Mouse (Mus musculus): Measurements from ENCODE around the gene Tet3. TPM values are rescaled to one million over a fixed set of nuclear protein-coding genes. Genes with fewer than 3 reads are reported as not detected.

The Tet3 gene
- polyA plus RNA-seq, 1 experiment, result 0.77 TPM

- Histone ChIP-seq H3K27me3 (ENCODE audit: control insufficient read depth) (no peaks in the 10 kb centered on the region), H3K9me3 (ENCODE audit: control insufficient read depth, low read length) (no peaks in the 10 kb centered on the region), H3K4me1 (ENCODE audit: control insufficient read depth) (peaks cover 39% of the 10 kb centered on the region), H3K36me3 (ENCODE audit: control insufficient read depth) (peaks cover 13% of the 10 kb centered on the region), H3K4me3 (replicated peaks) (no peak overlapping the region)
- no peak for TF ChIP-seq GATA1 (IDR thresholded peaks at IDR 0.05; ENCODE audit: low read length)
- no peak for TF ChIP-seq TAL1 (IDR thresholded peaks at IDR 0.05; ENCODE audit: low read length)
Observed at GRCm38 (mm10) chr6:83413686-83414085, 45.2 kb downstream of the Tet3 start.

DNA sequence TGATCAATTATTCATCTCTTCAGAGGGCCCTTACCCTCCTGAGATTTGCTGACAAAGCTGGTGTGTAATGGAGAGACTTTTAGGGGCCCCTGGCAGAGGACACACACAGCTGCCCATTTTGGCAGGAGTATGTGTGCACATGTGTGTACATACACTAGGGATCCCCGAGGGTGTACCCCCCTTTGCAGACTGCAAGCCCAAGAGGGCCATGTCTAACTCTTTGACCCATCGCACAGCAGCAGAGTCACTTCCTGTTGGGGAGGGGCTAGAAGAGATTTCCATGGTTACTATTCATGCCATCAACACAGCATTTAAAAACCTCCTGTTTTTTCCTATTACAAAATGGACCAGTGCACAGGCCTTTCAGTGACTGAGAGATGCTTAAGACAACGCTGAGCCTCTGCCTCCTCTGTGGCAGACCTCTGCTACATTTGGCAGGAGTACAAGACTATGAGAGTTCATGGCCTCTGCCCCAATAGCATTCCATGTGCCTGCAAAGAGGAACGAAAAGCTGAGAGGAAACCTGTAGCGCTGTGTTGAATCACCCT is 46.0 kb downstream of the Tet3 start:
- Histone ChIP-seq H3K36me3 (ENCODE audit: control insufficient read depth) (peaks cover 17% of the 10 kb centered on the region), H3K4me1 (ENCODE audit: control insufficient read depth) (peaks cover 45% of the 10 kb centered on the region)

DNA sequence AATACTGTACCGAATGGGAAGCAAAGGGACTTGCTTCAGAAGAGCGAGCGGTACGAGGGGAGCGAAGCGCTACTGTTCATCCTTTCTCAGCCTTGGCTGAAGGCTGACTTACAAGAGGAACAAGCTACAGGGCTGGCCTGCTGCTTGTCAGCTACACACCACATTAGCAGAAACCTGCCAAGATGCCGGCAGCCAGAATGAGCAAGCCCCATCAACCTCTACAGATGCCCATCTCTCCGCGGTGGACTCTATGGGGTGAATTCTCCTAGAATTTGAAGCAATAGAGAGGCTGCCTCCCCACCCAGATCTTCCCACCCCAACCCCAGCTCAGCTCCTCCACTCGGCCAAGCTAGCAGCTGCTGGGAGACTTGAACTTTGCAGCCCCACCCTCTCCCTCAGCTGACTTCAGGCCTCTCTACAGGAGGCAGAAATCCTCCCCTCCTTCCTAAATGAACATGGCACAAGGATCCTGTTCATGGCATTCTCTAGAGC is 46.5 kb downstream of the Tet3 start:
- Histone ChIP-seq H3K4me1 (ENCODE audit: control insufficient read depth) (peaks cover 45% of the 10 kb centered on the region), H3K27me3 (ENCODE audit: control insufficient read depth) (no peaks in the 10 kb centered on the region), H3K36me3 (ENCODE audit: control insufficient read depth) (peaks cover 19% of the 10 kb centered on the region), H3K9me3 (ENCODE audit: control insufficient read depth, low read length) (no peaks in the 10 kb centered on the region), H3K4me3 (replicated peaks) (no peak overlapping the region)
- TF ChIP-seq GATA1 (IDR thresholded peaks at IDR 0.05; ENCODE audit: low read length), result no peak
- TF ChIP-seq TAL1 (IDR thresholded peaks at IDR 0.05; ENCODE audit: low read length), result no peak

More for the DNA sequence above, 46.0 kb downstream of the Tet3 start:
- no peaks in the 10 kb centered on the region for H3K27me3 ChIP-seq (ENCODE audit: control insufficient read depth)
- no peaks in the 10 kb centered on the region for H3K9me3 ChIP-seq (ENCODE audit: control insufficient read depth, low read length)
- TF ChIP-seq GATA1 (IDR thresholded peaks at IDR 0.05; ENCODE audit: low read length) (no peak), TAL1 (IDR thresholded peaks at IDR 0.05; ENCODE audit: low read length) (no peak)
- no peak overlapping the region for H3K4me3 ChIP-seq (replicated peaks)

DNA sequence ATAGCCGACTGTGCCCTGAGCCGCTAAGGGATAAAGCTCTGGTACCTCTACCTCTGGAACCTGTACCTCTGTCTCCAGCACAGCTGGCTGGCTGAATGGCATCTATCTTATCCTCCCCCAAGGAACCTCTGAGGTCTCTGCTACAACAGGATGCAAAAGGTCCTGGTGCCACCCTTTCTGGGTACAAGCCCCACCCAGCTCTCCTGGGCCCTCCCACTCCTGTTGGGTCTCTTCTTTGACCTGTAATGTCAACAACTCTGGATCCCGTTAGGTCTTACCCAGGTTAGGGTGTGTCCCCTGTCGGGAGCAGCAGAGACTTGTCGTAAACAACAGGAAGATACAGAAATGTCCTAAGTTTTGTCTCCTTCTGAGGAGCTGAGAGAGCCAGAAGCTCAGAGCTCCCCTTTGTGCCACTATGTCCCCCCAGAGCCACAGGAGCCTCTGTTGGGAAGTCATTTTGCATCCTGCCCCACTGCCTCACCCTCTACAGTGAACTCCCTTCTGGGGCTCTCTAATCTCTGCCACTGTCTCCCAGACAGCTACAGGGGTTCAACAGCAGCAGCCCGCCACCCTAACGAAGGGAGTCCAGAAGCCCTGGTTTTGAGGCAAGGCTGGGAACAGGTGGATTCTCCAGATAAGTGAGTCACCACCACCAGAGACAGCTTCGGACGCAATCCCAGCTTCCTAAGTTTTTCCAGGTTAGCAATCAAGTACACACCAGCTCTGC is 47.1 kb downstream of the Tet3 start:
- Histone ChIP-seq H3K9me3 (ENCODE audit: control insufficient read depth, low read length) (no peaks in the 10 kb centered on the region), H3K4me3 (replicated peaks) (no peak overlapping the region), H3K4me1 (ENCODE audit: control insufficient read depth) (peaks cover 45% of the 10 kb centered on the region), H3K27me3 (ENCODE audit: control insufficient read depth) (no peaks in the 10 kb centered on the region), H3K36me3 (ENCODE audit: control insufficient read depth) (peaks cover 22% of the 10 kb centered on the region)
- TF ChIP-seq TAL1 (IDR thresholded peaks at IDR 0.05; ENCODE audit: low read length) (no peak), GATA1 (IDR thresholded peaks at IDR 0.05; ENCODE audit: low read length) (no peak)

GRCm38 (mm10) chr6:83410046-83410706 is 48.7 kb downstream of the Tet3 start:
- Histone ChIP-seq H3K4me3 (replicated peaks) (no peak overlapping the region), H3K36me3 (ENCODE audit: control insufficient read depth) (peaks cover 34% of the 10 kb centered on the region), H3K9me3 (ENCODE audit: control insufficient read depth, low read length) (no peaks in the 10 kb centered on the region), H3K27me3 (ENCODE audit: control insufficient read depth) (no peaks in the 10 kb centered on the region), H3K4me1 (ENCODE audit: control insufficient read depth) (peaks cover 44% of the 10 kb centered on the region)
- no peak for TF ChIP-seq TAL1 (IDR thresholded peaks at IDR 0.05; ENCODE audit: low read length)
- no peak for TF ChIP-seq GATA1 (IDR thresholded peaks at IDR 0.05; ENCODE audit: low read length)

- TF ChIP-seq TAL1 (IDR thresholded peaks at IDR 0.05; ENCODE audit: low read length), result no peak
- TF ChIP-seq GATA1 (IDR thresholded peaks at IDR 0.05; ENCODE audit: low read length), result no peak
- no peak overlapping the region for H3K4me3 ChIP-seq (replicated peaks)
- H3K27me3 ChIP-seq (ENCODE audit: control insufficient read depth), result no peaks in the 10 kb centered on the region
- no peaks in the 10 kb centered on the region for H3K9me3 ChIP-seq (ENCODE audit: control insufficient read depth, low read length)
- peaks cover 38% of the 10 kb centered on the region for H3K36me3 ChIP-seq (ENCODE audit: control insufficient read depth)
- peaks cover 44% of the 10 kb centered on the region for H3K4me1 ChIP-seq (ENCODE audit: control insufficient read depth)
Observed at GRCm38 (mm10) chr6:83408510-83408909, 50.4 kb downstream of the Tet3 start.

DNA sequence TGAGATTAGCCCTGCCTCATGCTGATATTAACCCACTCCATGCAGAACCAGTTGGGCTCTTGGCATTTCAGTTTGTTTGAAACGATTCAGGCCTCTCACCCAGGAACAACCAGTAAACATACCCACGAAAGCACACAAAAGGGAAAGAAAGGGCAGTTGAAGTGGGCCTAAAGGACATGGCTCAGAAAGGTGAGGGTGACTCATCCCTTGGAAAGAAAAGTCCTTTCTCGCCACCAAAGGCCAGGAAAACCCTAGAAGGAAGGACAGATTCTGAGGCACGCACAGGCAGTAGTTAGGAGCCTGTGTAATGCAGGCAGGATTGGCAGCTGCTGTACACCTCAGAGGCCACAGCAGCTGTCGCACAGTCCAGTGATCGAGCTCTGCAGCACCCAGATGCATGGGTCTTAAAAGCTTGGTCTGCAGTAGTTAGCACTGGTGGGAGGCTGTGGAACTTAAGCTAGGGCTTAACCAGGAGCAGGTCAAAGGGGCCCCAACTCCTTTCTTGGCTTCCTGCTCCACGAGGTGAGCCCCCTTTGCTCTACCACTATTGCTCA is 53.3 kb downstream of the Tet3 start:
- TF ChIP-seq GATA1 (IDR thresholded peaks at IDR 0.05; ENCODE audit: low read length) (no peak), TAL1 (IDR thresholded peaks at IDR 0.05; ENCODE audit: low read length) (no peak)
- Histone ChIP-seq H3K27me3 (ENCODE audit: control insufficient read depth) (no peaks in the 10 kb centered on the region), H3K36me3 (ENCODE audit: control insufficient read depth) (peaks cover 65% of the 10 kb centered on the region), H3K9me3 (ENCODE audit: control insufficient read depth, low read length) (no peaks in the 10 kb centered on the region), H3K4me1 (ENCODE audit: control insufficient read depth) (peaks cover 21% of the 10 kb centered on the region), H3K4me3 (replicated peaks) (no peak overlapping the region)

GRCm38 (mm10) chr6:83404571-83404970 is 54.3 kb downstream of the Tet3 start:
- Histone ChIP-seq H3K9me3 (ENCODE audit: control insufficient read depth, low read length) (no peaks in the 10 kb centered on the region), H3K4me1 (ENCODE audit: control insufficient read depth) (peaks cover 20% of the 10 kb centered on the region), H3K36me3 (ENCODE audit: control insufficient read depth) (peaks cover 74% of the 10 kb centered on the region), H3K27me3 (ENCODE audit: control insufficient read depth) (no peaks in the 10 kb centered on the region), H3K4me3 (replicated peaks) (no peak overlapping the region)
- no peak for TF ChIP-seq TAL1 (IDR thresholded peaks at IDR 0.05; ENCODE audit: low read length)
- no peak for TF ChIP-seq GATA1 (IDR thresholded peaks at IDR 0.05; ENCODE audit: low read length)

DNA sequence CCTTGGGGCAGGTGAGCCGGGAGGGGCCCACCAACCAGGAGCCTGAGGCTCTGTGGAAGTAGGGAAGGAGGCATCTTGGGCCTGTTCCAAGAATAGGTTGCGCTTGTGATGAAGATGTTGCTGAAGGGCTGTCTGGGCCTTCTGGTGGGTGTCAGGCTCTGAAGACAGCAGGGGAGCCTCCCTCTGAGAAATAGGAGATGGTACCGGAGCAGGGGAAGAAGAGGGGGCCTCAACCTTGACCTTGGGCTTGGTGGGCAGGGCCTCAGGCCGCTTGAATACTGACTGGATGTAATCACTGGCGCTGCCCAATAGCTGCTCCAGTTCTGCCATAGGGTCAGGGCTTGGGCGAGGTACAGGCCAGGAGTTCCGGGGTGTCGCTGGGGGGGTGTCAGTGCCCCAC is 55.4 kb downstream of the Tet3 start:
- Histone ChIP-seq H3K9me3 (ENCODE audit: control insufficient read depth, low read length) (no peaks in the 10 kb centered on the region), H3K4me1 (ENCODE audit: control insufficient read depth) (peaks cover 23% of the 10 kb centered on the region), H3K27me3 (ENCODE audit: control insufficient read depth) (no peaks in the 10 kb centered on the region), H3K4me3 (replicated peaks) (no peak overlapping the region), H3K36me3 (ENCODE audit: control insufficient read depth) (peaks cover 85% of the 10 kb centered on the region)
- TF ChIP-seq GATA1 (IDR thresholded peaks at IDR 0.05; ENCODE audit: low read length) (no peak), TAL1 (IDR thresholded peaks at IDR 0.05; ENCODE audit: low read length) (no peak)
